Mouse (Mus musculus) heart, adult 2 months (tissue): Measurements from ENCODE around the gene Vmn1r213. TPM values are rescaled to one million over a fixed set of nuclear protein-coding genes. Genes with fewer than 3 reads are reported as not detected.

ENCODE experiments used
- DNase-seq, 2 experiments: peaks; one replicate each; pipeline ENCODE4 v3.0.0; 2021
- H3K27ac ChIP-seq: fragments of 200-600 bp; 2 replicates; pipeline ENCODE4 v1.8.1; 2022
- H3K27me3 ChIP-seq: fragments of 200-500 bp; 2 replicates; pipeline ENCODE4 v1.6.1; 2012; ENCODE audit warnings: mild to moderate bottlenecking, low read length, inconsistent platforms, mixed read lengths; ENCODE audit not compliant: control insufficient read depth, insufficient read depth
- H3K36me3 ChIP-seq: fragments of 200-500 bp; 2 replicates; pipeline ENCODE4 v1.6.1; 2012; ENCODE audit warnings: low read length, inconsistent platforms; ENCODE audit not compliant: control insufficient read depth, insufficient read depth
- H3K4me1 ChIP-seq: fragments of 200-500 bp; 2 replicates; pipeline ENCODE4 v1.6.1; 2011; ENCODE audit warnings: low read length; ENCODE audit not compliant: control insufficient read depth, insufficient read depth
- H3K4me3 ChIP-seq: fragments of 200-600 bp; 2 replicates; pipeline ENCODE4 v1.8.1; 2022
- H3K79me2 ChIP-seq: fragments of 200-500 bp; replicated peaks from 2 replicates; pipeline ENCODE4 v1.6.1; 2012; ENCODE audit warnings: mild to moderate bottlenecking, inconsistent platforms, low read length, moderate library complexity, mixed read lengths; ENCODE audit not compliant: control insufficient read depth, insufficient read depth
- H3K9ac ChIP-seq: fragments of 200-500 bp; 2 replicates; pipeline ENCODE4 v1.6.1; 2012; ENCODE audit warnings: low read depth, mild to moderate bottlenecking, control low read depth, inconsistent platforms, low read length, mixed read lengths
- CTCF ChIP-seq: fragments of 200-600 bp; IDR thresholded peaks from 2 replicates; pipeline ENCODE4 v1.8.1; 2022; ENCODE audit warnings: antibody characterized with exemption, mild to moderate bottlenecking, moderate library complexity
- EP300 ChIP-seq: fragments of 200-500 bp; IDR thresholded peaks from 2 replicates; pipeline ENCODE4 v1.6.1; 2011; ENCODE audit warnings: low read depth, low read length, control low read depth; ENCODE audit not compliant: insufficient read depth
- POLR2A ChIP-seq: fragments of 200-500 bp; IDR thresholded peaks from 2 replicates; pipeline ENCODE4 v1.6.1; 2011; ENCODE audit warnings: mild to moderate bottlenecking, low read depth, low read length, control low read depth; ENCODE audit not compliant: insufficient read depth
- WGBS: fragments of 180-500 bp; shearing (Covaris S2); methylation state at CpG from one replicate; pipeline ENCODE4 v1.1.7; 2018; 5-methylcytosine and 5-hydroxymethylcytosine counted together
- intact Hi-C: fragments of 180-260 bp; cut with DNase I; formaldehyde crosslinking; loops from one replicate; pipeline ENCODE4 v1.15.1; 2025
- polyA plus RNA-seq: library from polyadenylated mRNA; depleted of rRNA; stranded (reverse); fragments of >200 nt; gene quantifications from 2 replicates; pipeline ENCODE4 v1.2.3, GENCODE M21; 2012; rRNA removed
- total RNA-seq, 2 experiments: library from RNA; stranded (reverse); gene quantifications; 2 replicates each; pipeline ENCODE4 v1.2.3; 2021

The Vmn1r213 gene
- total and polyA plus RNA-seq, 3 experiments = not detected

- intact Hi-C loops = no loop called here
- Histone ChIP-seq H3K27me3 (no peaks in the 10 kb centered on the region), H3K36me3 (no peaks in the 10 kb centered on the region), H3K4me1 (no peaks in the 10 kb centered on the region), H3K27ac (no peak within 1 kb of the TSS), H3K9ac (no peak within 1 kb of the TSS), H3K79me2 (no peaks in the 10 kb centered on the region), H3K4me3 (no peak within 1 kb of the TSS)
- DNase-seq = no peak
- 76% methylated on average over 3 of the region's 3 CpGs for WGBS
- TF ChIP-seq POLR2A = no peak
Observed at GRCm38 (mm10) chr13:23030118-23030517, 22.7 kb downstream of the Vmn1r213 start, which contains the start of gene Vmn1r214. TSS of gene Vmn1r214 (plus strand) at chr13:23030418.

GRCm38 (mm10) chr13:23057778-23058177, 50.3 kb downstream of the Vmn1r213 start:
- Histone ChIP-seq H3K4me3 (no peak overlapping the region), H3K4me1 (no peaks in the 10 kb centered on the region), H3K27ac (no peak overlapping the region), H3K79me2 (no peaks in the 10 kb centered on the region), H3K36me3 (no peaks in the 10 kb centered on the region), H3K9ac (no peak overlapping the region), H3K27me3 (no peaks in the 10 kb centered on the region)
- DNase-seq = no peak
- intact Hi-C loops = no loop called here
- no peak for TF ChIP-seq POLR2A
- no peak for TF ChIP-seq CTCF
- no peak for TF ChIP-seq EP300
- 25% methylated on average over 1 of the region's 1 CpGs for WGBS

Other genes with a start within 250 kb of the Vmn1r213 start
- not detected for gene Vmn1r208, start 230.3 kb upstream of the Vmn1r213 start, total RNA-seq
- gene Vmn1r208, start 230.3 kb upstream of the Vmn1r213 start, polyA plus RNA-seq = not detected in 2 replicates
- gene Vmn1r209, start 198.0 kb upstream of the Vmn1r213 start, total RNA-seq = not detected
- gene Vmn1r209, start 198.0 kb upstream of the Vmn1r213 start, polyA plus RNA-seq = not detected in 2 replicates
- gene Vmn1r210, start 176.3 kb upstream of the Vmn1r213 start, total RNA-seq = not detected
- not detected in 2 replicates for gene Vmn1r210, start 176.3 kb upstream of the Vmn1r213 start, polyA plus RNA-seq
- gene Vmn1r211, start 150.1 kb upstream of the Vmn1r213 start, total RNA-seq = not detected
- not detected in 2 replicates for gene Vmn1r211, start 150.1 kb upstream of the Vmn1r213 start, polyA plus RNA-seq
- gene Vmn1r212, start 123.5 kb upstream of the Vmn1r213 start, total RNA-seq = not detected
- not detected in 2 replicates for gene Vmn1r212, start 123.5 kb upstream of the Vmn1r213 start, polyA plus RNA-seq
- not detected for gene Vmn1r214, start 22.8 kb downstream of the Vmn1r213 start, total RNA-seq
- gene Vmn1r214, start 22.8 kb downstream of the Vmn1r213 start, polyA plus RNA-seq = not detected in 2 replicates
- gene Vmn1r215, start 60.4 kb downstream of the Vmn1r213 start, total RNA-seq = not detected
- gene Vmn1r215, start 60.4 kb downstream of the Vmn1r213 start, polyA plus RNA-seq = not detected in 2 replicates
- not detected for gene Vmn1r217, start 110.6 kb downstream of the Vmn1r213 start, total RNA-seq
- gene Vmn1r217, start 110.6 kb downstream of the Vmn1r213 start, polyA plus RNA-seq = not detected in 2 replicates
- not detected for gene Vmn1r218, start 125.5 kb downstream of the Vmn1r213 start, total RNA-seq
- gene Vmn1r218, start 125.5 kb downstream of the Vmn1r213 start, polyA plus RNA-seq = not detected in 2 replicates
- not detected for gene Vmn1r219, start 151.7 kb downstream of the Vmn1r213 start, total RNA-seq
- not detected in 2 replicates for gene Vmn1r219, start 151.7 kb downstream of the Vmn1r213 start, polyA plus RNA-seq
- not detected for gene Vmn1r220, start 180.3 kb downstream of the Vmn1r213 start, total RNA-seq
- not detected in 2 replicates for gene Vmn1r220, start 180.3 kb downstream of the Vmn1r213 start, polyA plus RNA-seq
- gene Vmn1r221, start 206.5 kb downstream of the Vmn1r213 start, total RNA-seq = not detected
- not detected in 2 replicates for gene Vmn1r221, start 206.5 kb downstream of the Vmn1r213 start, polyA plus RNA-seq
- gene Vmn1r222, start 228.3 kb downstream of the Vmn1r213 start, total RNA-seq = not detected
- gene Vmn1r222, start 228.3 kb downstream of the Vmn1r213 start, polyA plus RNA-seq = not detected in 2 replicates
- gene Vmn1r223, start 239.5 kb downstream of the Vmn1r213 start, total RNA-seq = not detected
- gene Vmn1r223, start 239.5 kb downstream of the Vmn1r213 start, polyA plus RNA-seq = not detected in 2 replicates